Mouse (Mus musculus): ENCODE results near the gene Tdrkh. TPM values are rescaled to one million over a fixed set of nuclear protein-coding genes. Genes with fewer than 3 reads are reported as not detected.

Gene Tdrkh
- polyA plus RNA-seq (2014; fragmentation: Illumina TruSeq; extraction: RNeasy Lipid Tissue Mini Kit (QIAGEN cat#74804); ENCODE audit: low read depth, low replicate concordance) = 75.8 TPM

DNA sequence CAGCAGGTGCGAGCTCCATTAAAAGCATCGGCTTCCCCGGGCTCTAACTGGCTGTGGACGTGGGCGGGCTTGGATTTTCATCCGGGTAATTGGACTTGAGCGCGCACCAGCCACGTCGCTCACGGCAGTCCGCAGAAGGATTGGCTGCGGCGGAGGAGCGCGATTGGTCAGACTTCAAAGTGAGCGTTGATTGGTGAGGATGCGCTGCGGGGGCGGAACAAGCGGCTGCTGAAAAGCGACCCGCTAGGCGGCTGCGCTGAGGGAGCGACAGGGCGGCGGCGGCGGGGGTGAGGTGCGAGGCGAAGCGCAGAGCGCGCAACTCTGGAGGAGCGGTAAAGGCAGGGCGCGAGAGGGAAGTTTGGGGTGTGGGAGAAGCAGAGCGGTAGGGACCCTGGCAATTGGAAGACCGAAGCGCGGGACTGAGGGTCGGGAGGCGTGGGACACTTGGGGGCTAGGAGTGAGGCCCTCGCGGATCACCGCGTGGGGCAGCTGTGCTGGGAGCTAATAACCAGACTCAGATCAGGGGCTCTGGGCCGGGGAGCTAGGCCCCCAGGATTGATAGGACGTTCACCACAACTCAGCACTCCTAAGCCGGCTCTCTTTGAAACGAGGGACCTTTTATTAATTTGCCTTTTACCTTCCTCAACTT is at the start of gene Tdrkh:
Gene Tdrkh, plus strand, starts transcription at position 243 of the 649 bp plus-strand sequence.

DNA sequence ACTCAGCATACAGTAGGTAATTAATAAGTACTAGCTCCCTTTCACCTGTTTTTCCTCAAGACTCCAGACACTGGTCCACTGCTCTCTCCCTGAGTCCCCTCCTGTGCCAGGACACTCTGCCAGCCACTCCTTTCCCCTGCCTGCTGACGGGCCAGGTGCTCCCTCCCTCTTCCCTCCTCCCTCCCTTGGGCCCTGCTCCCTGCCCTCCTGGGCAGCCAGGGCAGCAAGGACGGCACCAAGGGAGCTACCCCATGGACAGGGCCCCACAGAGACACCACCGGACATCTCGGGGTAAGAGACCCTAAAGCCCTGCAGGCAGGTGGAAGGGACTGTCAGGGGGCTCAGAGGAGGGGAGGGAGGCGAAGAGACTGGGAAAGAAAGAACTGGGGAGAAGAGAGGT is 40.4 kb upstream of the Tdrkh start, which contains the start of gene Rorc:
Gene Rorc, plus strand, starts transcription at position 154 of the 400 bp plus-strand sequence.

GRCm38 (mm10) chr3:94398217-94398616 is 14.9 kb upstream of the Tdrkh start, which contains the start of gene Lingo4:
TSS of gene Lingo4 (plus strand) at chr3:94398517.

GRCm38 (mm10) chr3:94442951-94443596 is 30.0 kb downstream of the Tdrkh start, which contains the start of gene Mrpl9:
TSS of gene Mrpl9 (plus strand) at chr3:94443318.

GRCm38 (mm10) chr3:94443597-94443964 is 30.5 kb downstream of the Tdrkh start, which contains the start of gene Oaz3:
TSS of gene Oaz3 (minus strand) at chr3:94443915.

DNA sequence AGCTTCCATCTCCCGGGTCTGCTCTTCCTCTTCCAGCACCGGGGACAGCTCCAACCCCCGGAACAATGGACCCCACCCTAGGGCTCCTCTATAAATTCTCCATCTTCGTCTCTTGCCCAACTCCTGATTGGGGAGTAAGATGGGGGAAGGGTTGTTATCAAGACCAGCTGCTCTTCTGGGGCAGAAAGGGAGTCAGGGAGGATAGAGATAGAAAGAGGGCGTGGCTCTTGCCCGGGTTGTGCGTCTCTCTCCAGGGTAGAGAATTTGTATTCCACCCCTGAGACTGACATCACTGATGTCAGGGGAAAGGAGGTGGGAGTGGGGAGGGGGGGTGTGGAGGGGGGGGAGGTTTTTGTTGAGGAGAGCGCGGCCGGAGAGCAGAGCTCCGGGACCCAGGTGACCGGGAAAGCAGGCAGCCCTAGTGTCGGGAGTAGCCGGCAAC is 64.9 kb downstream of the Tdrkh start, which contains the start of gene Celf3:
Gene Celf3, plus strand, starts transcription at position 315 of the 442 bp plus-strand sequence.

GRCm38 (mm10) chr3:94480291-94480884 is 67.3 kb downstream of the Tdrkh start, which contains the start of gene Riiad1:
TSS of gene Riiad1 (minus strand) at chr3:94480341.

Other genes with a start within 250 kb of the Tdrkh start
- gene Gm10696, start 235.1 kb upstream of the Tdrkh start, polyA plus RNA-seq (2014; fragmentation: Illumina TruSeq; extraction: RNeasy Lipid Tissue Mini Kit (QIAGEN cat#74804); ENCODE audit: low read depth, low replicate concordance) = not detected
- 0.69 TPM for gene Gm5286, start 216.6 kb upstream of the Tdrkh start, polyA plus RNA-seq (2014; fragmentation: Illumina TruSeq; extraction: RNeasy Lipid Tissue Mini Kit (QIAGEN cat#74804); ENCODE audit: low read depth, low replicate concordance)
- not detected for gene Gm4778, start 149.2 kb upstream of the Tdrkh start, polyA plus RNA-seq (2014; fragmentation: Illumina TruSeq; extraction: RNeasy Lipid Tissue Mini Kit (QIAGEN cat#74804); ENCODE audit: low read depth, low replicate concordance)
- gene Them4, start 103.2 kb upstream of the Tdrkh start, polyA plus RNA-seq (2014; fragmentation: Illumina TruSeq; extraction: RNeasy Lipid Tissue Mini Kit (QIAGEN cat#74804); ENCODE audit: low read depth, low replicate concordance) = 45.5 TPM
- gene Them5, start 71.2 kb upstream of the Tdrkh start, polyA plus RNA-seq (2014; fragmentation: Illumina TruSeq; extraction: RNeasy Lipid Tissue Mini Kit (QIAGEN cat#74804); ENCODE audit: low read depth, low replicate concordance) = not detected
- gene C2cd4d, start 50.8 kb upstream of the Tdrkh start, polyA plus RNA-seq (2014; fragmentation: Illumina TruSeq; extraction: RNeasy Lipid Tissue Mini Kit (QIAGEN cat#74804); ENCODE audit: low read depth, low replicate concordance) = not detected
- gene Rorc, start 40.5 kb upstream of the Tdrkh start, polyA plus RNA-seq (2014; fragmentation: Illumina TruSeq; extraction: RNeasy Lipid Tissue Mini Kit (QIAGEN cat#74804); ENCODE audit: low read depth, low replicate concordance) = 1.8 TPM
- not detected for gene Lingo4, start 14.8 kb upstream of the Tdrkh start, polyA plus RNA-seq (2014; fragmentation: Illumina TruSeq; extraction: RNeasy Lipid Tissue Mini Kit (QIAGEN cat#74804); ENCODE audit: low read depth, low replicate concordance)
- 16.2 TPM for gene Mrpl9, start 30.0 kb downstream of the Tdrkh start, polyA plus RNA-seq (2014; fragmentation: Illumina TruSeq; extraction: RNeasy Lipid Tissue Mini Kit (QIAGEN cat#74804); ENCODE audit: low read depth, low replicate concordance)
- 1,974 TPM for gene Oaz3, start 30.6 kb downstream of the Tdrkh start, polyA plus RNA-seq (2014; fragmentation: Illumina TruSeq; extraction: RNeasy Lipid Tissue Mini Kit (QIAGEN cat#74804); ENCODE audit: low read depth, low replicate concordance)
- 5.2 TPM for gene Celf3, start 65.0 kb downstream of the Tdrkh start, polyA plus RNA-seq (2014; fragmentation: Illumina TruSeq; extraction: RNeasy Lipid Tissue Mini Kit (QIAGEN cat#74804); ENCODE audit: low read depth, low replicate concordance)
- 300 TPM for gene Riiad1, start 67.1 kb downstream of the Tdrkh start, polyA plus RNA-seq (2014; fragmentation: Illumina TruSeq; extraction: RNeasy Lipid Tissue Mini Kit (QIAGEN cat#74804); ENCODE audit: low read depth, low replicate concordance)
- gene Snx27, start 169.4 kb downstream of the Tdrkh start, polyA plus RNA-seq (2014; fragmentation: Illumina TruSeq; extraction: RNeasy Lipid Tissue Mini Kit (QIAGEN cat#74804); ENCODE audit: low read depth, low replicate concordance) = 76.0 TPM
- gene Gm10972, start 229.8 kb downstream of the Tdrkh start, polyA plus RNA-seq (2014; fragmentation: Illumina TruSeq; extraction: RNeasy Lipid Tissue Mini Kit (QIAGEN cat#74804); ENCODE audit: low read depth, low replicate concordance) = not detected
- 7.3 TPM for gene Tuft1, start 245.6 kb downstream of the Tdrkh start, polyA plus RNA-seq (2014; fragmentation: Illumina TruSeq; extraction: RNeasy Lipid Tissue Mini Kit (QIAGEN cat#74804); ENCODE audit: low read depth, low replicate concordance)